Mouse (Mus musculus) lung, postnatal 0 days (tissue): ENCODE results near the gene Akap6.

Experiments used
- CTCF ChIP-seq: IDR thresholded peaks from 2 replicates; pipeline ENCODE4 v1.5.1; 2016; ENCODE audit warnings: antibody characterized with exemption, mild to moderate bottlenecking
- EP300 ChIP-seq: IDR thresholded peaks from 2 replicates; pipeline ENCODE4 v1.6.1; 2016; ENCODE audit warnings: antibody characterized with exemption, mild to moderate bottlenecking, control low read depth

GRCm38 (mm10) chr12:53191435-53191834, 492.3 kb downstream of the Akap6 start:
- no peak for TF ChIP-seq CTCF
- no peak for TF ChIP-seq EP300
